Mouse (Mus musculus): ENCODE results near the gene Ubash3b. TPM values are rescaled to one million over a fixed set of nuclear protein-coding genes. Genes with fewer than 3 reads are reported as not detected.

Gene Ubash3b
- polyA plus RNA-seq, 1 experiment = 2.9 TPM

DNA sequence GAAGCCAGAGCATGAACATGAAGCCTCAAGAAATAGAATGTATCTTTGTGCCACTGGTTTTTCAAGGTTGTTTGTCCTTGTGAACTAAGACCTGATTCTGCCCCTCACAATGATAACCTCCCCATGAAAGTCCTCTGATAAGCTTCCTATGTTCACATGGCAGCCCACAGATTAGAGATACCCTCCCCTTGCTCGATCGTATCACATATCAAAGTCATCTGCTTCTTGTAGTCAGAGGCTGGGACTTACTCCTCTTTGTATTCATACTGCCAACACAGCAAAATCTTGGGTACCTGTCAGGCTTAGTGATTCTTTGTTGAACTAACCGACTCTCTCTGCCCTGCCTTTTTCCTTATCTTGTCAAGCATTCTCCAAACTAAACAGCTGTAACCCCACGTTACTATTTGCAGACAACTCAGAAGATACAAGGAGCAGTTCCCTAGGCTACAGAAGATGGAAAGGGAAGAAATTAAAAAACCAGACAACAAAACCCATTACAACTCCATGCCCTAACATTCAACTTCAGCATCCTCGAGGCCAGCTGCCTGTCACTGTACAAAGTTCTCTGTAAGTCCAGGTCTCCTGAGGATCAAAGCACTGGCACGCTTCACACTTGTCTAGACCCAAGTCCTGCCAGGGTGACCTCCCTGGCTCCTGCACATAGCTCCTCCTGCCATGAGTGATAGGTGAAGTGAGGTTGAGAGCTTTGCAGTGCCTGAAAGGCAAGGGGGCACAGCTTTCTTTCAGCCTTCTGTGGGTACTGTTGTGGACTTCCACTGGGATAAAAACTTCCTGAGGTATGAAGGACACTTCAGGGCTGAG is 22.3 kb downstream of the Ubash3b start:
- Histone ChIP-seq H3K9me3 (replicated peaks; ENCODE audit: control insufficient read depth, insufficient read depth, low read length, poor library complexity, severe bottlenecking) (no peaks in the 10 kb centered on the region), H3K4me1 (ENCODE audit: control insufficient read depth, insufficient read depth, low read length) (no peaks in the 10 kb centered on the region), H3K4me3 (ENCODE audit: low read depth, low read length) (no peak overlapping the region), H3K36me3 (ENCODE audit: control insufficient read depth, insufficient read depth, low read length, poor library complexity, severe bottlenecking) (no peaks in the 10 kb centered on the region), H3K9ac (ENCODE audit: low read depth, poor library complexity, severe bottlenecking) (no peak overlapping the region), H3K27ac (ENCODE audit: insufficient read depth, low read length) (no peak overlapping the region), H3K27me3 (ENCODE audit: control insufficient read depth, insufficient read depth, low read length, poor library complexity, severe bottlenecking) (no peaks in the 10 kb centered on the region)
- TF ChIP-seq CTCF (IDR thresholded peaks at IDR 0.05; ENCODE audit: low read depth, low read length) = no peak

DNA sequence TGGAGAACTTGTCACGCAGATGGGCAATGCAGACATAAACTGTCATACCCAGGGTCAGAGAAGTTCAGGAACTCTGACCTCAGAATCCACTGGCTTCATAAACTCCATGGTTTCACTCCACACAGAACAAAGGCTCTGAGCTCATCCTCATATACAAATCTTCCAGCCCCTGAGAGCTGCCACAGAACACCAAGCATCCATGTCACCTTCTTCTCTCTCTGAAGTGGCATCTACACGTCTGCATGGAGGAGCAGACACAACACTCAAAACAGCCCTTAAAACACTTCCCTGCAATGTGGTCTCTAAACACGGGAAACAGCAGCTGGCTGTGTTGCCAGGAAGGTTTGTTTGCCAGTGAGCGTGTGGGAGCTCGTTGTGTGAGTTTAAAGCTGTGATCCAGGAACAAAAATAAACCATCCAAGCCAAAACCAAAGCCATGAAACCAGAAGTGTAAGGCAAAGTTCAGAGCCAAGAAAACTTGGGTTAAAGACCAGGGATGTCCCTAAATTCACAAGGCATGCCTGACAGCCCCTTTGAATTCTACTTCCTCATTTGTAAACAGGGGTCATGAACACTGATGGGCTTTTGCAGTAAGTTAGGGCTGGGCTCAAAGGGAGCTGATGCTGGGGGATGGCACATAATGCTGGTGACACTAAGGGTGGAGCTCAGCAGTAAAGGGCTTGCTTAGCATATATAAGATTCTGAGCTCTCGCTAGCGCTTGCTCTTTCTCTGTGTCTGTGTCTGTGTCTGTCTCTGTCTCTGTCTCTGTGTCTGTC is 24.6 kb downstream of the Ubash3b start:
- Histone ChIP-seq H3K27me3 (ENCODE audit: control insufficient read depth, insufficient read depth, low read length, poor library complexity, severe bottlenecking) (no peaks in the 10 kb centered on the region), H3K9me3 (replicated peaks; ENCODE audit: control insufficient read depth, insufficient read depth, low read length, poor library complexity, severe bottlenecking) (no peaks in the 10 kb centered on the region), H3K27ac (ENCODE audit: insufficient read depth, low read length) (no peak overlapping the region), H3K4me1 (ENCODE audit: control insufficient read depth, insufficient read depth, low read length) (no peaks in the 10 kb centered on the region), H3K4me3 (ENCODE audit: low read depth, low read length) (no peak overlapping the region), H3K36me3 (ENCODE audit: control insufficient read depth, insufficient read depth, low read length, poor library complexity, severe bottlenecking) (no peaks in the 10 kb centered on the region), H3K9ac (ENCODE audit: low read depth, poor library complexity, severe bottlenecking) (no peak overlapping the region)
- TF ChIP-seq CTCF (IDR thresholded peaks at IDR 0.05; ENCODE audit: low read depth, low read length) = no peak
- TF ChIP-seq EP300 (IDR thresholded peaks at IDR 0.05; ENCODE audit: insufficient read depth, low read depth, low read length) = no peak
- TF ChIP-seq POLR2A (IDR thresholded peaks at IDR 0.05; ENCODE audit: insufficient read depth, low read length) = no peak

DNA sequence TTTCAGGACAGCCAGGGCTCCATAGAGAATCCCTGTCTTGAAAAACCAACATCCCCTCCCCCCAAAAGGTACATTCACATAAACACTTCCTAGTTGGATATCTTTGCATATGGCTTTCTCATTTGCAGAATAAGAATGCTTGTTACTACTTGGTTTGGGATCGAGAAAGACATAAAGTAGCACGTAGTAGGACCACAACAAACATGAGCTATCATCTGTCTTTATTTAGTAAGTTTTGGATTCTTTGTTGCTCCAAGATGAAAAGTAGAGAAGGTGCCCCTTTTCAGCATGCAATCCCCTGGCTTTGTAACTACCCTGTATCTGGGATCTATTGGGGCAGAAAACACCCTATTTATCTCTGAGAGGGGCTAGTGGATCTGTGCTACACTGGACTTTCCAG is 25.2 kb downstream of the Ubash3b start:
- Histone ChIP-seq H3K27ac (ENCODE audit: insufficient read depth, low read length) (no peak overlapping the region), H3K36me3 (ENCODE audit: control insufficient read depth, insufficient read depth, low read length, poor library complexity, severe bottlenecking) (no peaks in the 10 kb centered on the region), H3K9ac (ENCODE audit: low read depth, poor library complexity, severe bottlenecking) (no peak overlapping the region), H3K9me3 (replicated peaks; ENCODE audit: control insufficient read depth, insufficient read depth, low read length, poor library complexity, severe bottlenecking) (no peaks in the 10 kb centered on the region), H3K4me1 (ENCODE audit: control insufficient read depth, insufficient read depth, low read length) (no peaks in the 10 kb centered on the region), H3K4me3 (ENCODE audit: low read depth, low read length) (no peak overlapping the region), H3K27me3 (ENCODE audit: control insufficient read depth, insufficient read depth, low read length, poor library complexity, severe bottlenecking) (no peaks in the 10 kb centered on the region)
- TF ChIP-seq POLR2A (IDR thresholded peaks at IDR 0.05; ENCODE audit: insufficient read depth, low read length) = no peak
- TF ChIP-seq EP300 (IDR thresholded peaks at IDR 0.05; ENCODE audit: insufficient read depth, low read depth, low read length) = no peak
- no peak for TF ChIP-seq CTCF (IDR thresholded peaks at IDR 0.05; ENCODE audit: low read depth, low read length)

DNA sequence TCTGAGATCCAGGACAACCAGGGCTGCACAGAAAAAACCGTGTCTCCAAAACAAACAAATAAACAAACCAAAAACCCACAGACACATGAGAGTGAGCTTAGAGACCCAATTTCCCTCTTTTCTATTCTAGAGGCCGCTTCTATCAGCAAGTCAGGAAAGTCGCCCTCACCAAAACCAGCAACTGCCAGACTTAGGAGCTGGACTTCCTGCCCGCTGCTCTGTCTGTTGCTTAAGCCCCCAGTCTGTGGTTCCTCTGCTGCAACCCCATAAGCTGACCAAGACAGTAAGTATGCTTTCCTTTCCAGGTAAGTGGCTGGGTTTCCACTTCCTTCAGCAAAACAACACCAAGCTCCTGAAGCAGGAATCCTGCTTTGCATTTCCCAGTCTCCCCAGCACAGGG is 26.6 kb downstream of the Ubash3b start:
- Histone ChIP-seq H3K4me3 (ENCODE audit: low read depth, low read length) (no peak overlapping the region), H3K9ac (ENCODE audit: low read depth, poor library complexity, severe bottlenecking) (no peak overlapping the region), H3K4me1 (ENCODE audit: control insufficient read depth, insufficient read depth, low read length) (no peaks in the 10 kb centered on the region), H3K36me3 (ENCODE audit: control insufficient read depth, insufficient read depth, low read length, poor library complexity, severe bottlenecking) (no peaks in the 10 kb centered on the region), H3K27me3 (ENCODE audit: control insufficient read depth, insufficient read depth, low read length, poor library complexity, severe bottlenecking) (no peaks in the 10 kb centered on the region), H3K27ac (ENCODE audit: insufficient read depth, low read length) (no peak overlapping the region), H3K9me3 (replicated peaks; ENCODE audit: control insufficient read depth, insufficient read depth, low read length, poor library complexity, severe bottlenecking) (no peaks in the 10 kb centered on the region)
- TF ChIP-seq POLR2A (IDR thresholded peaks at IDR 0.05; ENCODE audit: insufficient read depth, low read length) = no peak
- no peak for TF ChIP-seq EP300 (IDR thresholded peaks at IDR 0.05; ENCODE audit: insufficient read depth, low read depth, low read length)
- no peak for TF ChIP-seq CTCF (IDR thresholded peaks at IDR 0.05; ENCODE audit: low read depth, low read length)

DNA sequence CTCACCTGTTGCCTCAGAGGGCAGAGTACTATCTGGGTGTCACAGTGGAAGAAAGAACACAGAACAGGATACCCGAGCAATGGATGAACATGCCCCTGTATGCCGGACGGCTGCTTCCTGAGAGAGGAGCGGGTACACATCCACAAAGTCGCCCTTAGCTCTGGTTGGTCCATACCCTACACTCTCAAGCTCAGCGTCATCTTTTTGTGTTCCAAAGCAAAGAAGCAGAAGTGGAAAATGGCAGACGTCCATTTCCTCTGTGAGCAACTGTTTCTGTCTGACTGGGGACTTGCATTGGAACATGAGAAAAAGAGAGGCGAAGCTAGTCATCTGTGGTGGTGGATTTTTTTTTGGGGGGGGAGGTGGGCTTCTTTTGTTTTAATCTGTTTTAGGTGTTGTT is 30.9 kb downstream of the Ubash3b start:
- Histone ChIP-seq H3K4me1 (ENCODE audit: control insufficient read depth, insufficient read depth, low read length) (no peaks in the 10 kb centered on the region), H3K9me3 (replicated peaks; ENCODE audit: control insufficient read depth, insufficient read depth, low read length, poor library complexity, severe bottlenecking) (no peaks in the 10 kb centered on the region), H3K27ac (ENCODE audit: insufficient read depth, low read length) (no peak overlapping the region), H3K27me3 (ENCODE audit: control insufficient read depth, insufficient read depth, low read length, poor library complexity, severe bottlenecking) (no peaks in the 10 kb centered on the region), H3K9ac (ENCODE audit: low read depth, poor library complexity, severe bottlenecking) (no peak overlapping the region), H3K4me3 (ENCODE audit: low read depth, low read length) (no peak overlapping the region), H3K36me3 (ENCODE audit: control insufficient read depth, insufficient read depth, low read length, poor library complexity, severe bottlenecking) (no peaks in the 10 kb centered on the region)
- TF ChIP-seq CTCF (IDR thresholded peaks at IDR 0.05; ENCODE audit: low read depth, low read length) (no peak), EP300 (IDR thresholded peaks at IDR 0.05; ENCODE audit: insufficient read depth, low read depth, low read length) (no peak), POLR2A (IDR thresholded peaks at IDR 0.05; ENCODE audit: insufficient read depth, low read length) (no peak)
